Mouse (Mus musculus) hindbrain, embryonic 13.5 days (tissue): ENCODE results near the gene Msn. TPM values are rescaled to one million over a fixed set of nuclear protein-coding genes. Genes with fewer than 3 reads are reported as not detected.

Experiments used
- ATAC-seq: fragments of 200-750 bp; cut with Nextera tagmentation; 2 replicates; pipeline ENCODE4 v1.8.0; 2017; ENCODE audit warnings: moderate TSS enrichment; ENCODE audit not compliant: low FRiP score
- H3K27ac ChIP-seq: fragments of 300-500 bp; sonication (generic); 2 replicates; pipeline ENCODE4 v1.5.1; 2015; ENCODE audit warnings: inconsistent platforms, mild to moderate bottlenecking, moderate library complexity
- H3K27me3 ChIP-seq: fragments of 300-500 bp; sonication (generic); 2 replicates; pipeline ENCODE4 v1.6.1; 2015; ENCODE audit warnings: mild to moderate bottlenecking, inconsistent platforms
- H3K36me3 ChIP-seq: fragments of 300-500 bp; sonication (generic); 2 replicates; pipeline ENCODE4 v1.6.1; 2015; ENCODE audit warnings: mild to moderate bottlenecking, inconsistent platforms
- H3K4me1 ChIP-seq: fragments of 300-500 bp; sonication (generic); replicated peaks from 2 replicates; pipeline ENCODE4 v1.6.1; 2015; ENCODE audit warnings: inconsistent platforms
- H3K4me2 ChIP-seq: fragments of 300-500 bp; sonication (generic); 2 replicates; pipeline ENCODE4 v1.6.1; 2015; ENCODE audit warnings: inconsistent platforms, mild to moderate bottlenecking, moderate library complexity
- H3K4me3 ChIP-seq: fragments of 300-500 bp; sonication (generic); 2 replicates; pipeline ENCODE4 v1.5.1; 2015; ENCODE audit warnings: mild to moderate bottlenecking, inconsistent platforms
- H3K9ac ChIP-seq: fragments of 300-500 bp; sonication (generic); 2 replicates; pipeline ENCODE4 v1.6.1; 2015; ENCODE audit warnings: mild to moderate bottlenecking, inconsistent platforms
- H3K9me3 ChIP-seq: fragments of 300-500 bp; sonication (generic); 2 replicates; pipeline ENCODE4 v1.6.1; 2016; ENCODE audit warnings: inconsistent platforms
- WGBS: fragments of 180-500 bp; shearing (Covaris S2); methylation state at CpG from one replicate; pipeline ENCODE4 v1.1.7; 2015; 5-methylcytosine and 5-hydroxymethylcytosine counted together
- polyA plus RNA-seq: library from polyadenylated mRNA; unstranded; fragments of >200 nt; fragmentation: Nextera tagmentation; extraction: Ambion mirVana; gene quantifications from 2 replicates; pipeline ENCODE4 v1.2.1, GENCODE M21; 2015

Msn gene
- polyA plus RNA-seq, 1 experiment from 2014 or later, result 48.9 TPM

DNA sequence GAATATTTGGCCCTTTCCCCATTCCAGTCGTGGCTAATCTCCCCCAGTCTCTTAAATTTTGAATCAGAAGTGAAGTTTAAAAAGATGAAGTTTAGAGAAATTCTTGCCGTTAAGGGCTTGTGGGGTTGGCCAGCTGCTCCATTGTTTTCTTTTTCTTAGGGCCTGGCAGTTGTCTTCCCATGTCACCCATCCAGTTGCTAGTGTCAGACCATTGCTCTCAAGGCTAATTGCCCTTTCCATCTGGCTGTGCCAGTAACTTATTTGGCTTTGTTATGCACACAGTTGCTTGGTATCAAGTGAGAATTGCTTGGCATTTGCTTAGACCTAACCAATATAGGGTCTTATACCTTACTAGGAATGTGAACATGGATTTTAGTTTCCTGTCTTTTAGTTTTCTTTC lies 24.2 kb downstream of the Msn start:
- Histone ChIP-seq H3K9ac (no peak overlapping the region), H3K4me2 (no peak overlapping the region), H3K4me1 (no peaks in the 10 kb centered on the region), H3K36me3 (no peaks in the 10 kb centered on the region), H3K27me3 (no peaks in the 10 kb centered on the region), H3K27ac (no peak overlapping the region), H3K9me3 (no peaks in the 10 kb centered on the region), H3K4me3 (no peak overlapping the region)
- WGBS, result 59% methylated on average over 2 of the region's 2 CpGs
- no peak for ATAC-seq

DNA sequence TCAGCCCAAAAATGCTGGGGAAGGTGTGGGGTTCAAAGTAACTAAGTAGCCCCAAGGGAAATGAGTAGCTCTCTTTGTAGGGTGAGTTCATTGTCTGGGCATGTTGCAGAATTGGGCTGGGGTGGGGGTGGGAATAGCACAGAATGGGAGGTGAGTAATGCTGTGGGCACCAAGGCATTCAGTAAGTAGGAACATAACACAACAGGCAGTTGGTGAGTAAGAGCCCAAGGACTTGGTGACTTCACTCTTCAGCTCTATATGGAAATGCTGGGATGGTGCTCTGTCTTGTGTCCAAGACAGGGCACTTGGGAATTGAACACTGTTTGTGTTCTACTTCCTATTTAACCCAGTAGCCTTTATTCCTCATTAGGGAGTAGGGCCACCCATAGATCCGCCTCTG lies 26.1 kb downstream of the Msn start:
- no peak for ATAC-seq

DNA sequence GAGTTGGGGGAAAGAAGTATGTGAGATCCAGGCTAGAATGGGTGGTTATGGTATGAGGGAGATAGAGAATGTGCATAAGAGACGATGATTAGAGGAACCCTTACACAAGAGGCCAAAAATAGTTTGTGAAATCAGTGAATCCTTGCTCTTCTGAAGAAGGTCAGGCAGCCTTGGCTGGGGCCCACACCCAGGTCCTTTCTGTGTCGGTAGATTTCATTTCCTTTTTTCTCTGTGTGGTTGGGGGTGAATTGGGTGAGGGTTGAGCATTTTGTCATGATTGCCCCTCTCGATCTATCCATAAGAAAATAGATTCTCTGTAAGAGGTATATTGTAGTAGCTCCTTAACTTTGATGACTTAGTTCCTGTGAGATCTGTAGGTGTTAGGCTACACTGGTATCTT lies 31.0 kb downstream of the Msn start:
- 89% methylated on average over 3 of the region's 3 CpGs for WGBS
- Histone ChIP-seq H3K4me1 (no peaks in the 10 kb centered on the region), H3K4me3 (no peak overlapping the region), H3K9ac (no peak overlapping the region), H3K4me2 (no peak overlapping the region), H3K9me3 (no peaks in the 10 kb centered on the region), H3K36me3 (no peaks in the 10 kb centered on the region), H3K27ac (no peak overlapping the region), H3K27me3 (no peaks in the 10 kb centered on the region)
- no peak for ATAC-seq

More for the DNA sequence above, 26.1 kb downstream of the Msn start:
- no peak overlapping the region for H3K4me2 ChIP-seq
- no peak overlapping the region for H3K4me3 ChIP-seq
- H3K36me3 ChIP-seq, result no peaks in the 10 kb centered on the region
- H3K27ac ChIP-seq, result no peak overlapping the region
- H3K9me3 ChIP-seq, result no peaks in the 10 kb centered on the region
- WGBS, result 95% methylated on average over 1 of the region's 1 CpGs
- no peaks in the 10 kb centered on the region for H3K4me1 ChIP-seq
- H3K9ac ChIP-seq, result no peak overlapping the region
- no peaks in the 10 kb centered on the region for H3K27me3 ChIP-seq

DNA sequence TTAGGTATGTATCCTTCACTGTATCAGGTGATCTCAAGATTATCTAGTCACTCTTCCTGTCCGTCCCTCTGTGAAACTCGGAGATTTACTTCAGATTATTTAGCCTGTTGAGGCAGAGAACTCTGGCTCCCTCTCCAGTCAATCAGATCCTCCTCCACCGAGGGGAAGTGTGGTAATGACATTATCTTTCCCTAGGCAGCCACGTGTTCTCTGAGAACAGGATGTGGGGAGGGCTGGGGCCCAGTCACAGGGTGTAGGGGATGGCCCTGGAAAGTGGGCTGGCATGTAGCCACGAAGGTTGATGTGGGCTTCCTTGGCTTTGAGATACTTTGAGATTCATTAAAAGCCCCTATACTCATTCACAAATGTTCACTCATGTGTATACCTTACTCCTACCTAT lies 34.3 kb downstream of the Msn start:
- no peak for ATAC-seq
- Histone ChIP-seq H3K9ac (no peak overlapping the region), H3K4me2 (no peak overlapping the region), H3K9me3 (no peaks in the 10 kb centered on the region), H3K27ac (no peak overlapping the region), H3K4me3 (no peak overlapping the region), H3K36me3 (no peaks in the 10 kb centered on the region), H3K4me1 (no peaks in the 10 kb centered on the region), H3K27me3 (no peaks in the 10 kb centered on the region)
- WGBS, result 52% methylated on average over 5 of the region's 5 CpGs

DNA sequence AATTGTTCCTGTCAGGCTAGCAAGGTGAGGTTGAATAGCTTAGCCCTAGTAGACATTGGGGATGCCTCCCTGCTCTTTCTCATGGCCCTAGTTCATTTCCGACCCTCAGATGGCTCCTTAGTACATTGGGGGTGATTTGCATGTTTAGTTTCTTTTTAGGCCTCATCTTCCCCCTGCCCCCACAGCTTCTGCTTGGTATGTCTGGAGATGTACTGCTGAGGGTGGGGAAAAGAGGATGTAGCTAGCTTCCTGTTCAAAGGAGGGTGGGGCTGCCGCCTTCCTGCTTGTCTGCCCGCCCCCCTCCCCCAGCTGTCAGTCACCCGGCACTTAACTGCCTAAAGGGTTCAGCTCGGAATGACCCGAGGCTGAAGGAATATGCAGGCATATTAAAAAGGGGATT lies 34.8 kb downstream of the Msn start:
- Histone ChIP-seq H3K9ac (no peak overlapping the region), H3K27me3 (no peaks in the 10 kb centered on the region), H3K9me3 (no peaks in the 10 kb centered on the region), H3K4me2 (no peak overlapping the region), H3K4me3 (no peak overlapping the region), H3K36me3 (no peaks in the 10 kb centered on the region), H3K4me1 (no peaks in the 10 kb centered on the region), H3K27ac (no peak overlapping the region)
- WGBS, result 66% methylated on average over 6 of the region's 6 CpGs
- ATAC-seq, result no peak

DNA sequence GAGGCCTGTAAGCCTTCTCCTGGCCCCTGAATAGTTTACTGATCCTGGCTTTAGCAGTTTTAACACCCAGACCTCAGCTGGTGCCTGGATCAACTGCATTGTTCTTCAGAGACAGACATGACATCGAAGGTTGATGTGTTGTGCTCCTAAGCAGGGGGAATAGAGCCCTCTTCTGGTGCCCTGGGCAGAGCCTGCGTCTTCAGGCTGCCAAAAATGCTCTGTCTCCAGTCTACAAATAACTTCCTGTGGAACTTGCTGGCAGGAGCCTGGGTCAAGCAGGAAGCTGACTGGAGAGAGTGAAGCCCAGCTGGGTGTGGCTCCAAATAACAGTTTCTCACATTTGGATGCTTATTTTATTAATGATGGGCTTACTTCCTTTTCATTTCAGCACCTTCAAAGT lies 37.4 kb downstream of the Msn start:
- H3K36me3 ChIP-seq, result no peaks in the 10 kb centered on the region
- no peaks in the 10 kb centered on the region for H3K9me3 ChIP-seq
- H3K27me3 ChIP-seq, result no peaks in the 10 kb centered on the region
- H3K4me2 ChIP-seq, result no peak overlapping the region
- H3K4me1 ChIP-seq, result no peaks in the 10 kb centered on the region
- ATAC-seq, result no peak
- no peak overlapping the region for H3K4me3 ChIP-seq
- no peak overlapping the region for H3K27ac ChIP-seq
- no peak overlapping the region for H3K9ac ChIP-seq
- 51% methylated on average over 2 of the region's 2 CpGs for WGBS

DNA sequence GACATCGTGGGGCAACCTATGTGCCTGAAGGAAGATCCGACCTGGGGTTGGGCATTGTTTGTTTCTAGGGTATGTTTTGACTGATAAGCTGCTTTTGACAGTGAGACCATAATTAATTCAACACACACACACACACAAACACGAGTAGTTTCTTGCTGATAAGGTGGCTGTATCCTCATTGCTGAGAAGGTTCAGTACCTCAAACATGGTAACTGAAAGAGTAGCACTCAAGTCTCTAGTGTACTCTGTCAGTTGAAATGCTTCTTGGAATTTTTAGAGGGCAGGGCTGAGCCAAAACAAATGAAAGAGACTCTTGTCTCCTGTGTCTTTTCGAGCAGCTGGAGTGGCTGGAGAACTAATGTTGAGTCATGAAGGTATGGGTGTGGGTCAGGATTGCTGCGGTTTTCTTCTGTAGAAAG lies 38.4 kb downstream of the Msn start:
- H3K27ac ChIP-seq, result no peak overlapping the region
- no peaks in the 10 kb centered on the region for H3K36me3 ChIP-seq
- H3K9me3 ChIP-seq, result no peaks in the 10 kb centered on the region
- H3K4me3 ChIP-seq, result no peak overlapping the region
- H3K27me3 ChIP-seq, result no peaks in the 10 kb centered on the region
- no peaks in the 10 kb centered on the region for H3K4me1 ChIP-seq
- no peak overlapping the region for H3K4me2 ChIP-seq
- WGBS, result 72% methylated on average over 5 of the region's 5 CpGs
- ATAC-seq, result no peak
- H3K9ac ChIP-seq, result no peak overlapping the region

DNA sequence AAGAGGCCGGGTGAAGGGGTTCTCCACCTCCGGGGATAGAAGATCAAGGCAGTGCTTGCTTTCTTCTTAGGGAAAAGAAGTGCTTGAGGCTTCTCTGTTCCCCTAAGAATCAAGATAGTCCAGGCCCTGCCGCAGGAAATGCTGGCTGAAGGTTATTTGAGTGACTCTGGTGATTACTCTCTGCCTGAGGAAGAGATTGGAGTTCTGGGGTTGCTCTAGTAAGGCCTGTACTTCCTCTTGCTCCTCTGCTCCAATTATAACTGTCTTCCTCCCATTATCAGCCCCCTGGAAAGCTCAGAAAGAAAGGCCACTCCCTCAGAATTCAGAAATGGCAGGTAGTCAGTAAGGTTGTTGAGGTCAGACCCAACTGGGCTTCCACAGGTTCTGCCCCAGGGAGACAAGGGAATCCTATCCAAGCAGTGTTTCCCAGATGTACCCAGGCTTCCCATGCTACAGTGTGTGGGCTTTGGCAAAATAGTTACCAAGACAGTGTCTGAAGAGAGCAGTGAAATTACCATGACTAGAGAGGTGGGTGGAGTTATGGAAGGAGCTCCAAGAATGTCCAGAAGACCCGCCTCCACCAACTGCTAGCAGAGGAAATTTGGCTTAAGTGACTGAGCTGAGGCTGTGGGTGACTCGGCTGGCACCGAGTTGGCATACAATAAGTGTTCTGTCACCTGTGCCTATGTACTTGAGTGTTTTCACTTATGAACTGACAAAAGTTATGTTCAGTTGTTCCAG lies 39.2 kb downstream of the Msn start:
- Histone ChIP-seq H3K4me1 (no peaks in the 10 kb centered on the region), H3K27me3 (no peaks in the 10 kb centered on the region), H3K36me3 (no peaks in the 10 kb centered on the region), H3K4me3 (no peak overlapping the region), H3K9ac (no peak overlapping the region), H3K4me2 (no peak overlapping the region), H3K27ac (no peak overlapping the region), H3K9me3 (no peaks in the 10 kb centered on the region)
- WGBS, result 75% methylated on average over 6 of the region's 6 CpGs
- ATAC-seq, result no peak

DNA sequence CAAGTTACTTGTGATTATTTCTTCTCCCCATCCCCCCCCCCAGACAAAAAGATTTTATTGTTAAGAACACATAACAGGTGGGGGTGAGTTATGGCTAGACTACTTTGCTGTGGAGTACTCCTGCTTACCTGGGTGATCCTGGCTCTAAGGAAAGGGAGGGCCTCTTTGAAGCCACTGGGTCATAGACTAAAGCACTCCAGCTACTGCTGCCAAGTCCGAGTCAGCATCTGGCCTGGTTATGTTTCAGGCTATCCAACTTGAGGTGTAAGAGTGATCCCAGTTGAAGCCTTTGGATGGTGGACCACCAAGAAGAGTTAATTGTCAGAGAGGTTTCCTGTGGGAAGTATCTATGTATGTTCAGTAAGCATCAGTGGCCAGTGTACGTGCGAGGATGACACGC lies 39.7 kb downstream of the Msn start:
- Histone ChIP-seq H3K4me2 (no peak overlapping the region), H3K4me1 (no peaks in the 10 kb centered on the region), H3K27me3 (no peaks in the 10 kb centered on the region), H3K4me3 (no peak overlapping the region), H3K9me3 (no peaks in the 10 kb centered on the region), H3K36me3 (no peaks in the 10 kb centered on the region), H3K27ac (no peak overlapping the region), H3K9ac (no peak overlapping the region)
- ATAC-seq, result no peak
- 93% methylated on average over 4 of the region's 4 CpGs for WGBS

DNA sequence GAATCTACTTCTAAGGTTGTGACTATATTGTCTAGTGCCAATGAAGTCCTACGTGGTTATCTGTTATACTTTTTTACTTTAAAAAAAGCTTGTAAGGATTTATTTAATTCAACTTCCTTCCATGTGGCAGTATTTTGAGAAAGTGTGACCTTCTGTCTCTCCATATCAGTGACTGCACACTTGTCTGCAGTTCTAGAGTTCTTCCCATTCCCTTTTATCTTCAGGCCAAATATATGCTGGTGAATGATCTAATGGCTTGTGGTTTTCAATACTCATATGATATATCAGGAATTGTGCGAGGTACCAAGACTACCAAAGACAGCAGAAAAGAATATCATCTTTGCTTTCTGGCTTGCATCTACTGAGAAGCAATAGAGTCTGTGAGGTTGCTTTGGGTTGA lies 43.4 kb downstream of the Msn start:
- no peak for ATAC-seq
- 93% methylated on average over 2 of the region's 2 CpGs for WGBS

DNA sequence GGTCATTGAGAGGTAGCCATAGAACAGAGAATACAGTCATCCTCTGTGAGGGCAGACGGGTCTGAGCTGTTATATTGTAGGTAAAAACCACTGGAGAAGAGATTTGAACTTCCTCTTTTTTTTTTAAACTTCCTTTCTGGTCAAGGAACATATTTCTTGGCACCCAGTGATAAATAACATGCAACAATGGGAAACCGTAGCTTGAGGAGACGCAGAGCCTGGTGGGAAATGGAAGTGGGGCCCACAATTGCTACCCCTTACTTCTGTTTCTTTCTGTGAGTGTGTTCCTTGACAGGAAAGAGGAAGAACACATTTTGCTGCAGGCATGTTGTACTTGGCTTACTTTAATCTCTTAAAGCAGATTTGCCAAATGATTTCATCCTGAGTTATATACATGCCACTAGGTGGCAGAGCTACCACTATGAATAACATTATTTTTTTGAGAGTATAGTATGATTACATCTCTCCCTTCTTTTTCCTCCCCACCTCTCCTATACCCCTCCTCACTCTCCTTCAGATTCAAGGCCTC lies 49.2 kb downstream of the Msn start:
- Histone ChIP-seq H3K27me3 (no peaks in the 10 kb centered on the region), H3K27ac (no peak overlapping the region), H3K4me1 (no peaks in the 10 kb centered on the region), H3K4me3 (no peak overlapping the region), H3K9me3 (no peaks in the 10 kb centered on the region), H3K36me3 (no peaks in the 10 kb centered on the region), H3K4me2 (no peak overlapping the region), H3K9ac (no peak overlapping the region)
- no peak for ATAC-seq
- 89% methylated on average over 3 of the region's 3 CpGs for WGBS

More for the DNA sequence above, 43.4 kb downstream of the Msn start:
- no peak overlapping the region for H3K9ac ChIP-seq
- H3K4me1 ChIP-seq, result no peaks in the 10 kb centered on the region
- H3K27me3 ChIP-seq, result no peaks in the 10 kb centered on the region
- H3K36me3 ChIP-seq, result no peaks in the 10 kb centered on the region
- H3K27ac ChIP-seq, result no peak overlapping the region
- no peaks in the 10 kb centered on the region for H3K9me3 ChIP-seq
- H3K4me2 ChIP-seq, result no peak overlapping the region
- no peak overlapping the region for H3K4me3 ChIP-seq

DNA sequence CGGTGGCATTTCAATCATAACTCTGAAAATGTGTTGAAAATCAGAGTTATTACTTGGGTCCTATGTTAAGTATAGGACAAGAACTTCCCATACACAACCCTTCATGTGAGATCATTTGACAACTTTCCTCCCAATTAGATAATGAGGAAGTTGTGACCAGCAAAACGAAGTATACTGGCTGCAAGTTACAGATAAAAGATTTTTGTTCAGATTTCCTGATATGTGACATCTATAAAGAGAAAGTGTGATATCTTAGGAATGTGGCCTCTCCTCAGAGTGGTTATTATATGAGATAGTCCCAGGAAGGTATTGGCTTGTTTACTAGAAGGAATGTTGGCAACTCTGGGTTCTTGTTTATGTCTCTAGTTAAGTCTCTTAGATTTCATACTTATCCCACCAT lies 52.4 kb downstream of the Msn start:
- H3K27me3 ChIP-seq, result no peaks in the 10 kb centered on the region
- WGBS, result 90% methylated on average over 2 of the region's 2 CpGs
- no peak for ATAC-seq
- H3K4me3 ChIP-seq, result no peak overlapping the region
- no peaks in the 10 kb centered on the region for H3K36me3 ChIP-seq
- no peaks in the 10 kb centered on the region for H3K9me3 ChIP-seq
- no peak overlapping the region for H3K27ac ChIP-seq
- H3K4me1 ChIP-seq, result no peaks in the 10 kb centered on the region
- no peak overlapping the region for H3K4me2 ChIP-seq
- H3K9ac ChIP-seq, result no peak overlapping the region

DNA sequence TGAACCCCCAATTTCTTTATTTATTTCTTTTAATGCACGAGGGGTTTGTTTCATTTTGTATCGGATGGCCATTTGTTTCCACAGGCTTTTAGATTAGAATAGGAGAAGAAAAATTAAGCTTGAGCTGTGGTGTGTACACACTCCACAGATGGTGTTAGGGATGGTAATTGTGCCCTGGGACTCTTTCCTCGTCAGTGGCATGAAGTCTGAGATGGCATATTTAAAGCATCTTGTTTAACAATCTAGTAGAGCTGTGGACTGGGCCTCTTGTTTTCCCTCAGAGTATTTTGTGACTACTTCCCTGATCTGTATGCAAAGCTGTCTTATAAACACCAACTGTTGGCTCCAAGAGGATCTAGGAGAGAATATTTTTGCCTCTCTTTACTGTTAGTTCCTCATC lies 57.5 kb downstream of the Msn start:
- Histone ChIP-seq H3K27me3 (no peaks in the 10 kb centered on the region), H3K27ac (no peak overlapping the region), H3K9ac (no peak overlapping the region), H3K4me2 (no peak overlapping the region), H3K36me3 (no peaks in the 10 kb centered on the region), H3K9me3 (no peaks in the 10 kb centered on the region), H3K4me1 (no peaks in the 10 kb centered on the region), H3K4me3 (no peak overlapping the region)
- ATAC-seq, result no peak
- 81% methylated on average over 3 of the region's 3 CpGs for WGBS
